Comparison of ENCODE assay signal across 30 mouse cellular contexts in genomic region chr10:9055274-9055673, GRCm38 (mm10).
A peak's percentile ranks its signal among the peaks of the same experiment; 100 is the strongest.
DNase-seq lines count a peak whose midpoint lies in the region; ATAC-seq and TF ChIP-seq lines count a peak whose summit lies in the region.
"Had no signal": no experiment of that assay in that cellular context is flagged by ENCODE, and none has a peak within 500 bp of the region (broad histone marks: within the 10 kb centered on the region; RNA-seq: fewer than 3 reads in every experiment).

No protein-coding gene starts in this region.

- DNase-seq in cerebellum, postnatal 14 days: peak; percentile 60 to 69
- DNase-seq in cerebellum, postnatal 36 days: no peak
- DNase-seq in kidney, postnatal 10 days: peak; percentile 9
- no peak for DNase-seq in kidney, adult 11 months
- DNase-seq in midbrain, postnatal 0 days (ENCODE audit: low spot score): peak; percentile 30
- DNase-seq: adrenal gland, adult 8-10 months; B cell, adult 2 months; cerebellum, adult 11 months; embryo, embryonic 11 days; gastrocnemius, adult 2 months; heart, postnatal 36 days; kidney, adult 2 months; liver, postnatal 0 days; thymus, adult 2 months; thymus, postnatal 4 days had no signal

- H3K4me2 ChIP-seq in midbrain, embryonic 15.5 days: no peak overlapping the region
- no peak overlapping the region for H3K4me2 ChIP-seq in midbrain, embryonic 16.5 days (ENCODE audit: low read length)
- no peak overlapping the region for H3K4me2 ChIP-seq in midbrain, postnatal 0 days (ENCODE audit: low read depth, low read length, poor library complexity, severe bottlenecking)
- H3K4me2 ChIP-seq: embryonic facial prominence, embryonic 13.5 days; heart, embryonic 15.5 days; hindbrain, embryonic 14.5 days; liver, embryonic 11.5 days; stomach, embryonic 15.5 days had no signal

- ATAC-seq in midbrain, embryonic 15.5 days (replicated peaks): 0 out of 2 replicates have a peak, but pooled peaks have one; percentile 30
- no peak for ATAC-seq in midbrain, embryonic 16.5 days
- ATAC-seq in midbrain, postnatal 0 days (ENCODE audit: low FRiP score): no peak
- ATAC-seq: inflammation-experienced regulatory T-cells, adult 6 months; liver, postnatal 0 days; lung, postnatal 0 days; Patski had no signal

- H3K27me3 ChIP-seq in midbrain, embryonic 15.5 days (replicated peaks): no peaks in the 10 kb centered on the region
- H3K27me3 ChIP-seq in midbrain, embryonic 16.5 days (ENCODE audit: control insufficient read depth, insufficient read depth, low read depth, low read length): no peaks in the 10 kb centered on the region
- H3K27me3 ChIP-seq in midbrain, postnatal 0 days (ENCODE audit: insufficient read depth, low read length): no peaks in the 10 kb centered on the region
- H3K27me3 ChIP-seq: CH12.LX; embryonic facial prominence, embryonic 13.5 days; heart, embryonic 15.5 days; stomach, embryonic 15.5 days had no signal

- no peaks in the 10 kb centered on the region for H3K36me3 ChIP-seq in midbrain, embryonic 15.5 days (replicated peaks)
- no peaks in the 10 kb centered on the region for H3K36me3 ChIP-seq in midbrain, embryonic 16.5 days (ENCODE audit: control insufficient read depth, insufficient read depth, low read length)
- no peaks in the 10 kb centered on the region for H3K36me3 ChIP-seq in midbrain, postnatal 0 days (ENCODE audit: insufficient read depth, low read length)
- H3K36me3 ChIP-seq: embryonic facial prominence, embryonic 13.5 days; G1E; heart, embryonic 15.5 days; stomach, embryonic 15.5 days had no signal

- H3K9ac ChIP-seq in midbrain, embryonic 15.5 days: no peak overlapping the region
- no peak overlapping the region for H3K9ac ChIP-seq in midbrain, embryonic 16.5 days (ENCODE audit: low read depth, low read length)
- no peak overlapping the region for H3K9ac ChIP-seq in midbrain, postnatal 0 days (replicated peaks; ENCODE audit: low read length, poor library complexity, severe bottlenecking)
- H3K9ac ChIP-seq: embryonic facial prominence, embryonic 13.5 days; heart, embryonic 15.5 days; hindbrain, embryonic 14.5 days; liver, postnatal 0 days; stomach, embryonic 15.5 days had no signal

- TF ChIP-seq CTCF in midbrain, postnatal 0 days (IDR thresholded peaks at IDR 0.05): no peak

- peaks cover 12% of the 10 kb centered on the region; the same call in 1 of the 2 replicates for H3K4me1 ChIP-seq in midbrain, embryonic 15.5 days
- peaks cover 4% of the 10 kb centered on the region; the same call in 1 of the 2 replicates for H3K4me1 ChIP-seq in midbrain, embryonic 16.5 days (ENCODE audit: control insufficient read depth, insufficient read depth, low read length)
- no peaks in the 10 kb centered on the region; the same call in 1 of the 2 replicates for H3K4me1 ChIP-seq in midbrain, postnatal 0 days (ENCODE audit: insufficient read depth, low read length)
- H3K4me1 ChIP-seq: heart, embryonic 15.5 days; stomach, embryonic 15.5 days had no signal

- WGBS in midbrain, embryonic 15.5 days: 41% methylated on average over 3 of the region's 3 CpGs
- 49% methylated on average over 3 of the region's 3 CpGs for WGBS in midbrain, embryonic 16.5 days
- WGBS in midbrain, postnatal 0 days: 64% methylated on average over 3 of the region's 3 CpGs

- H3K9me3 ChIP-seq in midbrain, embryonic 15.5 days: no peaks in the 10 kb centered on the region
- no peaks in the 10 kb centered on the region for H3K9me3 ChIP-seq in midbrain, embryonic 16.5 days (replicated peaks; ENCODE audit: control insufficient read depth, low read length, poor library complexity, severe bottlenecking)
- no peaks in the 10 kb centered on the region for H3K9me3 ChIP-seq in midbrain, postnatal 0 days (ENCODE audit: low read length)
- H3K9me3 ChIP-seq: embryonic facial prominence, embryonic 13.5 days; heart, embryonic 15.5 days; stomach, embryonic 15.5 days had no signal

- no peak overlapping the region for H3K27ac ChIP-seq in midbrain, embryonic 15.5 days
- no peak overlapping the region for H3K27ac ChIP-seq in midbrain, embryonic 16.5 days (ENCODE audit: low read length)
- H3K27ac ChIP-seq in midbrain, postnatal 0 days (ENCODE audit: low read depth, low read length): no peak overlapping the region
- H3K27ac ChIP-seq: embryonic facial prominence, embryonic 13.5 days; gastrocnemius, adult 2 months; heart, embryonic 15.5 days; hindbrain, embryonic 14.5 days; kidney, postnatal 0 days; left cerebral cortex, adult 2 months; stomach, embryonic 15.5 days had no signal

- no peak overlapping the region for H3K4me3 ChIP-seq in midbrain, embryonic 15.5 days
- H3K4me3 ChIP-seq in midbrain, embryonic 16.5 days (ENCODE audit: low read depth, low read length): no peak overlapping the region
- no peak overlapping the region for H3K4me3 ChIP-seq in midbrain, postnatal 0 days (ENCODE audit: low read depth, low read length)
- H3K4me3 ChIP-seq: embryonic facial prominence, embryonic 13.5 days; erythroblast, embryonic 14.5 days; gastrocnemius, adult 2 months; heart, embryonic 15.5 days; left cerebral cortex, adult 2 months; stomach, embryonic 15.5 days had no signal

Comparison
In these comparisons a context has a peak if more than half of its experiments do, and no peak if none do; other contexts are left out.
1. DNase-seq: peak in cerebellum, postnatal 14 days (2 of 2), kidney, postnatal 10 days (single experiment) and midbrain, postnatal 0 days (single experiment); none in cerebellum, postnatal 36 days (0 of 2) and kidney, adult 11 months (single experiment).